Mouse (Mus musculus) lung, adult 2 months (tissue): ENCODE data around the gene Iqschfp.

Source experiments
- CTCF ChIP-seq: fragments of 200-500 bp; IDR thresholded peaks from 2 replicates; pipeline ENCODE4 v1.5.1; 2011; ENCODE audit warnings: mild to moderate bottlenecking, low read length, control low read depth; ENCODE audit not compliant: insufficient read depth
- POLR2A ChIP-seq: fragments of 200-500 bp; IDR thresholded peaks from 2 replicates; pipeline ENCODE4 v1.6.1; 2011; ENCODE audit warnings: low read depth, mild to moderate bottlenecking, control low read depth, low read length, borderline replicate concordance; ENCODE audit errors: extremely low read depth

DNA sequence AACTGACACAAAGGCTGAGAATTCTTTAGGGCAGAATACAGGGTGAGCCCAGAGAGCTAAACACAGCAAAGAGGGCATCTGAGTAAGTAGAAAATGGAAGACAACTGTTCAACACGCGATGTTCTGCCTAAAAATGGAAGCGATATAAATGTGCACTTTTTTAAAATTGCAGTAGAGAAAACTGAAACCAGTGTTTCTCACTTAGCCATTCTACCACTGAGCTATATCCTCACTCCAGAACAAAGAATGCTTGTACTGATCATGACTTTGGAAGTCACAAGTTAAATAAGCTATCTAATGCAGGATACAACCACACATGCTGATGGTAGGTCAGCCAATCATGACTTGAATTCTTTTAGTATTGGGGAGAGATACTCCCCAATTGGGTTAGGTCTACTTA is 30.5 kb upstream of the Iqschfp start:
- TF ChIP-seq CTCF (no peak), POLR2A (no peak)
